In genomic region chr15:3268247-3268646, GRCm38 (mm10) we compare ENCODE assay signal across 8 mouse cellular contexts. TPM values are rescaled to one million over a fixed set of nuclear protein-coding genes. Genes with fewer than 3 reads are reported as not detected.
DNase-seq lines count a peak whose midpoint lies in the region; ATAC-seq and TF ChIP-seq lines count a peak whose summit lies in the region.

Selenop (plus strand) TSS chr15:3268547.

- intact Hi-C loops in left cerebral cortex, postnatal 36 days (cut with DNase I): no loop called here

- no peak for ATAC-seq in lung, embryonic 15.5 days (ENCODE audit: borderline replicate concordance, extremely low read depth, low FRiP score, low TSS enrichment)
- ATAC-seq in heart, embryonic 16.5 days (replicated peaks; ENCODE audit: extremely low read depth, insufficient read depth, low FRiP score): no peak
- no peak for ATAC-seq in neural tube, embryonic 13.5 days (ENCODE audit: low read depth)

- no peak within 1 kb of the TSS for H3K4me3 ChIP-seq in lung, embryonic 15.5 days
- H3K4me3 ChIP-seq in embryonic fibroblast, embryonic 13.5 days (ENCODE audit: insufficient read depth, low read length): no peak within 1 kb of the TSS
- H3K4me3 ChIP-seq in heart, embryonic 16.5 days (ENCODE audit: low read length): no peak within 1 kb of the TSS
- H3K4me3 ChIP-seq in neural tube, embryonic 13.5 days: no peak within 1 kb of the TSS

- TF ChIP-seq CTCF in embryonic fibroblast, embryonic 13.5 days (IDR thresholded peaks at IDR 0.05; ENCODE audit: borderline replicate concordance, insufficient read depth, low read length): no peak

- DNase-seq in lung, postnatal 25 days (ENCODE audit: low spot score): no peak
- DNase-seq in left cerebral cortex, postnatal 36 days (ENCODE audit: low spot score in 2 of 2): no peak
- DNase-seq in frontal cortex, postnatal 14 days (ENCODE audit: low spot score in 2 of 2): no peak
- DNase-seq in thymus, postnatal 36 days: no peak

- no peak for TF ChIP-seq POLR2A in embryonic fibroblast, embryonic 13.5 days (IDR thresholded peaks at IDR 0.05; ENCODE audit: low read depth, low read length)

- no peaks in the 10 kb centered on the region for H3K36me3 ChIP-seq in lung, embryonic 15.5 days
- H3K36me3 ChIP-seq in heart, embryonic 16.5 days (ENCODE audit: control insufficient read depth, insufficient read depth): no peaks in the 10 kb centered on the region
- H3K36me3 ChIP-seq in neural tube, embryonic 13.5 days: no peaks in the 10 kb centered on the region

- H3K4me2 ChIP-seq in lung, embryonic 15.5 days: no peak within 1 kb of the TSS
- H3K4me2 ChIP-seq in heart, embryonic 16.5 days (ENCODE audit: low read depth, low read length): no peak within 1 kb of the TSS
- no peak within 1 kb of the TSS for H3K4me2 ChIP-seq in neural tube, embryonic 13.5 days

- 90% methylated on average over 6 of the region's 6 CpGs for WGBS in lung, embryonic 15.5 days
- WGBS in heart, embryonic 16.5 days: 87% methylated on average over 6 of the region's 6 CpGs
- 73% methylated on average over 6 of the region's 6 CpGs for WGBS in neural tube, embryonic 13.5 days

- peak within 1 kb of the TSS; percentile 16; the same call in 1 of the 2 replicates for H3K27ac ChIP-seq in lung, embryonic 15.5 days
- no peak within 1 kb of the TSS for H3K27ac ChIP-seq in embryonic fibroblast, embryonic 13.5 days (ENCODE audit: insufficient read depth, low read length)
- no peak within 1 kb of the TSS for H3K27ac ChIP-seq in heart, embryonic 16.5 days (ENCODE audit: low read length)
- H3K27ac ChIP-seq in neural tube, embryonic 13.5 days (replicated peaks): no peak within 1 kb of the TSS

- no peaks in the 10 kb centered on the region for H3K27me3 ChIP-seq in lung, embryonic 15.5 days
- H3K27me3 ChIP-seq in heart, embryonic 16.5 days (ENCODE audit: control insufficient read depth, insufficient read depth, low read length): no peaks in the 10 kb centered on the region
- H3K27me3 ChIP-seq in neural tube, embryonic 13.5 days: no peaks in the 10 kb centered on the region

- H3K4me1 ChIP-seq in lung, embryonic 15.5 days: peaks cover 12% of the 10 kb centered on the region
- H3K4me1 ChIP-seq in embryonic fibroblast, embryonic 13.5 days (ENCODE audit: control insufficient read depth, insufficient read depth, low read length): peaks cover 3% of the 10 kb centered on the region; the same call in 1 of the 2 replicates
- peaks cover 9% of the 10 kb centered on the region; the same call in 1 of the 2 replicates for H3K4me1 ChIP-seq in heart, embryonic 16.5 days (ENCODE audit: control insufficient read depth, insufficient read depth, low read length)
- peaks cover 9% of the 10 kb centered on the region for H3K4me1 ChIP-seq in neural tube, embryonic 13.5 days (replicated peaks)

- no peaks in the 10 kb centered on the region for H3K9me3 ChIP-seq in lung, embryonic 15.5 days
- no peaks in the 10 kb centered on the region for H3K9me3 ChIP-seq in heart, embryonic 16.5 days (replicated peaks; ENCODE audit: control insufficient read depth, low read length)
- H3K9me3 ChIP-seq in neural tube, embryonic 13.5 days: no peaks in the 10 kb centered on the region

- H3K9ac ChIP-seq in lung, embryonic 15.5 days: no peak within 1 kb of the TSS
- no peak within 1 kb of the TSS for H3K9ac ChIP-seq in heart, embryonic 16.5 days (ENCODE audit: low read length)
- no peak within 1 kb of the TSS for H3K9ac ChIP-seq in neural tube, embryonic 13.5 days

RNA-seq across cellular contexts. Expression of gene Selenop, which starts in this region (rescaled TPM):
- polyA plus RNA-seq in lung, embryonic 15.5 days (2015; fragmentation: Nextera tagmentation; extraction: Ambion mirVana): 120 and 123 TPM in 2 replicates
- 17.0 and 38.9 TPM in 2 replicates for polyA plus RNA-seq in embryonic fibroblast, embryonic 13.5 days (2011; ENCODE audit: insufficient read length, low read depth, missing spikeins)
- polyA plus RNA-seq in heart, embryonic 16.5 days (2015; fragmentation: Nextera tagmentation; extraction: Ambion mirVana): 158 and 184 TPM in 2 replicates
- 100 to 1,000 TPM; 300 to 351 TPM for total RNA-seq in left cerebral cortex, postnatal 36 days (2021)
- polyA plus RNA-seq in neural tube, embryonic 13.5 days (2015; fragmentation: Nextera tagmentation; extraction: Ambion mirVana): 145 and 158 TPM in 2 replicates
